ENCODE assay signal across 26 mouse cellular contexts in the genomic region with DNA sequence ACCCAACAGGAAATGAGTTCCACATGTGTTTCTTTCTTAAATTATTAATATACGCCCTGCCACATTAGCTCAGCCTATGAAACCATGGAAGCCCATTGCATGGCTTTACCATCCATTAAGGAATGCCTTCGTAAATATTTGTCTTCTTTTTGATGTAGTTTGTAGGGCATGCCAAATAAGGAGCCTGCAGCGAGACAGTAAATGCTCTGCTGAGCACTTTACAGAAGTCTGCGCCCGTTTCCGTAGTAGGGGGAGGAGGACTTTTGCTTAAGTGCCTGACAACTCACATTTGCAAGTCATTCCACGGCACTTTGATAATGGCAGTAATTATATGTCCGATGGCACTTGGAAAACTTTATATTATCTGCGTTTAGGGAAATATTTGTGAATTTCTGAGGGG. TPM values are rescaled to one million over a fixed set of nuclear protein-coding genes. Genes with fewer than 3 reads are reported as not detected.
A peak's percentile ranks its signal among the peaks of the same experiment; 100 is the strongest.
DNase-seq lines count a peak whose midpoint lies in the region; ATAC-seq and TF ChIP-seq lines count a peak whose summit lies in the region.
"Had no signal": no experiment of that assay in that cellular context is flagged by ENCODE, and none has a peak within 500 bp of the region (broad histone marks: within the 10 kb centered on the region; RNA-seq: fewer than 3 reads in every experiment).

No protein-coding gene starts in this region.

- no peak overlapping the region for H3K4me3 ChIP-seq in lung, embryonic 15.5 days
- no peak overlapping the region for H3K4me3 ChIP-seq in limb, embryonic 12.5 days (replicated peaks)
- H3K4me3 ChIP-seq in midbrain, embryonic 10.5 days: no peak overlapping the region
- no peak overlapping the region for H3K4me3 ChIP-seq in layer of hippocampus, adult 2 months
- H3K4me3 ChIP-seq: forebrain, embryonic 10.5 days; heart, adult 2 months; heart, embryonic 13.5 days; hindbrain, embryonic 13.5 days; midbrain, embryonic 13.5 days; stomach, embryonic 15.5 days had no signal

- no peak overlapping the region for H3K9ac ChIP-seq in lung, embryonic 15.5 days
- H3K9ac ChIP-seq in limb, embryonic 12.5 days (replicated peaks): no peak overlapping the region
- H3K9ac ChIP-seq: forebrain, postnatal 0 days; heart, embryonic 13.5 days; hindbrain, embryonic 13.5 days; midbrain, embryonic 13.5 days; stomach, embryonic 15.5 days had no signal

- peak overlapping the region; percentile 26 for H3K4me2 ChIP-seq in lung, embryonic 15.5 days
- peak overlapping the region; percentile 27 for H3K4me2 ChIP-seq in limb, embryonic 12.5 days
- H3K4me2 ChIP-seq: heart, embryonic 13.5 days; hindbrain, embryonic 13.5 days; midbrain, embryonic 13.5 days; stomach, embryonic 15.5 days had no signal

- no peak overlapping the region for H3K27ac ChIP-seq in lung, embryonic 15.5 days
- H3K27ac ChIP-seq in limb, embryonic 12.5 days: no peak overlapping the region
- no peak overlapping the region for H3K27ac ChIP-seq in midbrain, embryonic 10.5 days (replicated peaks)
- H3K27ac ChIP-seq in layer of hippocampus, adult 2 months: no peak overlapping the region
- H3K27ac ChIP-seq: forebrain, embryonic 10.5 days; heart, adult 2 months; heart, embryonic 13.5 days; hindbrain, embryonic 13.5 days; midbrain, embryonic 13.5 days; stomach, embryonic 15.5 days had no signal

- no peak for TF ChIP-seq CTCF in layer of hippocampus, adult 2 months (conservative IDR thresholded peaks at IDR 0.05)

- 14% methylated on average over 9 of the region's 9 CpGs for WGBS in lung, embryonic 15.5 days
- 10% methylated on average over 9 of the region's 9 CpGs for WGBS in limb, embryonic 12.5 days
- 73% methylated on average over 9 of the region's 9 CpGs for WGBS in midbrain, embryonic 10.5 days

- H3K9me3 ChIP-seq in lung, embryonic 15.5 days: no peaks in the 10 kb centered on the region
- H3K9me3 ChIP-seq in limb, embryonic 12.5 days: no peaks in the 10 kb centered on the region
- no peaks in the 10 kb centered on the region for H3K9me3 ChIP-seq in midbrain, embryonic 10.5 days (replicated peaks)
- H3K9me3 ChIP-seq: forebrain, embryonic 10.5 days; heart, embryonic 13.5 days; hindbrain, embryonic 13.5 days; midbrain, embryonic 13.5 days; stomach, embryonic 15.5 days had no signal

- DNase-seq in lung, adult 18-20 months: no peak
- DNase-seq in 3T3-L1 (ENCODE audit: low read depth, low spot score) (peak; percentile 93), A20 (ENCODE audit: low read depth, low spot score) (peak; percentile 79)
- no peak for DNase-seq in midbrain, embryonic 10.5 days (ENCODE audit: low spot score)
- DNase-seq in layer of hippocampus, adult 2 months (ENCODE audit: low spot score in 2 of 2): no peak
- DNase-seq: adrenal gland, postnatal 25 days; cerebellum, adult 8-10 months; cerebellum, postnatal 36 days; forebrain, postnatal 0 days; gastrocnemius, postnatal 36 days; heart, adult 2 months; heart, postnatal 14 days; kidney, adult 11 months; kidney, postnatal 14 days; layer of hippocampus, postnatal 36 days; liver; thymus, adult 18-20 months; thymus, postnatal 36 days had no signal

- peak; percentile 27; the same call in 1 of the 2 replicates for ATAC-seq in lung, embryonic 15.5 days (ENCODE audit: borderline replicate concordance, extremely low read depth, low FRiP score, low TSS enrichment)
- ATAC-seq in limb, embryonic 12.5 days (ENCODE audit: insufficient number of reproducible peaks, insufficient read depth, low FRiP score, low TSS enrichment, low read depth): no peak
- ATAC-seq: CD4-positive, CD25-positive, alpha-beta regulatory T cell, adult 4 months; forebrain, postnatal 0 days; midbrain, embryonic 13.5 days had no signal

- no peaks in the 10 kb centered on the region for H3K27me3 ChIP-seq in lung, embryonic 15.5 days
- H3K27me3 ChIP-seq in limb, embryonic 12.5 days: peaks cover 6% of the 10 kb centered on the region; the same call in 1 of the 2 replicates
- H3K27me3 ChIP-seq in midbrain, embryonic 10.5 days (ENCODE audit: low read depth, poor library complexity, severe bottlenecking): no peaks in the 10 kb centered on the region
- H3K27me3 ChIP-seq: midbrain, embryonic 13.5 days; stomach, embryonic 15.5 days had no signal

- peaks cover 9% of the 10 kb centered on the region for H3K4me1 ChIP-seq in lung, embryonic 15.5 days
- peaks cover 35% of the 10 kb centered on the region for H3K4me1 ChIP-seq in limb, embryonic 12.5 days (replicated peaks)
- 0 out of 2 replicates have a peak, but pooled peaks cover 3% of the 10 kb centered on the region for H3K4me1 ChIP-seq in midbrain, embryonic 10.5 days
- H3K4me1 ChIP-seq: hindbrain, embryonic 13.5 days; midbrain, embryonic 13.5 days; stomach, embryonic 15.5 days had no signal

- no peaks in the 10 kb centered on the region for H3K36me3 ChIP-seq in lung, embryonic 15.5 days
- H3K36me3 ChIP-seq in limb, embryonic 12.5 days: no peaks in the 10 kb centered on the region
- H3K36me3 ChIP-seq in midbrain, embryonic 10.5 days: no peaks in the 10 kb centered on the region
- H3K36me3 ChIP-seq: forebrain, embryonic 10.5 days; heart, embryonic 13.5 days; hindbrain, embryonic 13.5 days; midbrain, embryonic 13.5 days; stomach, embryonic 15.5 days had no signal

RNA-seq across cellular contexts. Expression of a gene that starts 37.5 kb away (rescaled TPM):
- polyA plus RNA-seq in lung, embryonic 15.5 days (2015; fragmentation: Nextera tagmentation; extraction: Ambion mirVana): 41.8 and 49.3 TPM in 2 replicates
- 30.0 and 35.3 TPM in 2 replicates for polyA plus RNA-seq in limb, embryonic 12.5 days (2016; fragmentation: Nextera tagmentation; extraction: Ambion mirVana)
- polyA plus RNA-seq in midbrain, embryonic 10.5 days (2016; fragmentation: Nextera tagmentation; extraction: Ambion mirVana): 5.4 and 6.2 TPM in 2 replicates
- 1 to 10 TPM; 8.5 to 9.7 TPM for total RNA-seq in layer of hippocampus, adult 2 months (2021)

Comparison
In these comparisons a context has a peak if more than half of its experiments do, and no peak if none do; other contexts are left out.
1. DNase-seq: peak in 3T3-L1 (single experiment) and A20 (single experiment); none in lung, adult 18-20 months (0 of 2), midbrain, embryonic 10.5 days (single experiment) and layer of hippocampus, adult 2 months (0 of 2).